Mouse (Mus musculus) kidney, embryonic 14.5 days (tissue): ENCODE results near the gene Gm7347. TPM values are rescaled to one million over a fixed set of nuclear protein-coding genes. Genes with fewer than 3 reads are reported as not detected.
"Not testable (repeated sequence)": the region's sequence is repeated elsewhere in the genome, so short reads cannot be mapped to it uniquely, and the experiment has no call there.

Experiments
- ATAC-seq: fragments of 200-750 bp; cut with Nextera tagmentation; 2 replicates; pipeline ENCODE4 v1.8.0; 2017; ENCODE audit warnings: moderate number of reproducible peaks, mild to moderate bottlenecking, moderate TSS enrichment, moderate library complexity; ENCODE audit not compliant: low FRiP score, low TSS enrichment
- H3K27ac ChIP-seq: fragments of 300-500 bp; sonication (generic); 2 replicates; pipeline ENCODE4 v1.5.1; 2014; ENCODE audit warnings: low read depth, mild to moderate bottlenecking, low read length, moderate library complexity, mixed read lengths
- H3K27me3 ChIP-seq: fragments of 300-500 bp; sonication (generic); 2 replicates; pipeline ENCODE4 v1.6.1; 2014; ENCODE audit warnings: mild to moderate bottlenecking, low read length; ENCODE audit not compliant: control insufficient read depth, insufficient read depth
- H3K36me3 ChIP-seq: fragments of 300-500 bp; sonication (generic); 2 replicates; pipeline ENCODE4 v1.6.1; 2014; ENCODE audit warnings: low read length, mixed read lengths; ENCODE audit not compliant: control insufficient read depth, insufficient read depth
- H3K4me1 ChIP-seq: fragments of 300-500 bp; sonication (generic); 2 replicates; pipeline ENCODE4 v1.6.1; 2014; ENCODE audit warnings: low read length, mixed read lengths; ENCODE audit not compliant: control insufficient read depth, insufficient read depth
- H3K4me2 ChIP-seq: fragments of 300-500 bp; sonication (generic); replicated peaks from 2 replicates; pipeline ENCODE4 v1.6.1; 2014; ENCODE audit warnings: low read depth, mild to moderate bottlenecking, low read length
- H3K4me3 ChIP-seq: fragments of 300-500 bp; sonication (generic); 2 replicates; pipeline ENCODE4 v1.5.1; 2014; ENCODE audit warnings: mild to moderate bottlenecking, low read length
- H3K9ac ChIP-seq: fragments of 300-500 bp; sonication (generic); 2 replicates; pipeline ENCODE4 v1.6.1; 2014; ENCODE audit warnings: low read depth, mild to moderate bottlenecking, low read length, moderate library complexity
- H3K9me3 ChIP-seq: fragments of 300-500 bp; sonication (generic); 2 replicates; pipeline ENCODE4 v1.6.1; 2016; ENCODE audit warnings: low read length; ENCODE audit not compliant: control insufficient read depth
- WGBS: fragments of 180-500 bp; shearing (Covaris S2); extraction: QIAGEN DNeasy Blood & Tissue Kit; methylation state at CpG from one replicate; pipeline ENCODE4 v1.1.7; 2014; 5-methylcytosine and 5-hydroxymethylcytosine counted together
- polyA plus RNA-seq: library from polyadenylated mRNA; unstranded; fragments of >200 nt; fragmentation: Nextera tagmentation; extraction: Ambion mirVana; gene quantifications from 2 replicates; pipeline ENCODE4 v1.2.1, GENCODE M21; 2014

Gm7347 gene
- polyA plus RNA-seq, 1 experiment from 2014 or later = not detected

DNA sequence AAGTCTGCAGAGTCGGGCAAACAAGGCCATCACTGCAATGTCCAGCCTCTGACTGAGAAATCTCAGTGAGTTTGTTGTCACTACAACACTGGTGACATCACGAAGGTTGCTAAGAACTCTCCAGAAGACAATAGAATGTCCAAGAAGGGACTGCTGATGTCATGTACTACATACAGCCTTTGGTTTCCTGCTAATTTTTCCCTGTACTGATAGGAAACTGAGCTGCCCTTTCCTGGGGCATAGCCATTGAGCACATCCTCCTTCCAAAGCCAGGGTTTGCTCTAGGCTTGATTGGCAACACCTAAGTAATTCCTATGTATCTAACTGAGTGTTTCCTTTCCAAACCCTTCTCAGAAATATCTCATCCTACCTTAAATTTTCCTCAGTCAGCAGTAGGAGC lies 53.7 kb downstream of the Gm7347 start, which contains the start of gene Gm1979:
Gene Gm1979 (minus strand): TSS at position 101 of the 400 bp plus-strand sequence.
- not testable (repeated sequence) for H3K4me3 ChIP-seq, H3K27me3 ChIP-seq, H3K9me3 ChIP-seq, ATAC-seq, H3K9ac ChIP-seq, H3K27ac ChIP-seq, H3K4me2 ChIP-seq, H3K36me3 ChIP-seq, H3K4me1 ChIP-seq
- WGBS = 100% methylated on average over 1 of the region's 2 CpGs

Other genes with a start within 250 kb of the Gm7347 start
- not detected in 2 replicates for gene Gm21663, start 116.2 kb downstream of the Gm7347 start, polyA plus RNA-seq
- 0.11 and 0.21 TPM in 2 replicates for gene Gm21671, start 104.2 kb downstream of the Gm7347 start, polyA plus RNA-seq
- gene Gm21680, start 85.9 kb downstream of the Gm7347 start, polyA plus RNA-seq = 0.09 TPM in 1 of 2 replicates, not detected in the other
- 0.07 and 0.23 TPM in 2 replicates for gene Gm21698, start 69.9 kb downstream of the Gm7347 start, polyA plus RNA-seq
- gene Gm1979, start 53.8 kb downstream of the Gm7347 start, polyA plus RNA-seq = 0.20 TPM in 1 of 2 replicates, not detected in the other
- gene Gm5862, start 35.7 kb downstream of the Gm7347 start, polyA plus RNA-seq = not detected in 2 replicates
- gene Speer4a, start 19.0 kb downstream of the Gm7347 start, polyA plus RNA-seq = 0.10 TPM in 1 of 2 replicates, not detected in the other
- not detected in 2 replicates for gene Gm10471, start 30.7 kb upstream of the Gm7347 start, polyA plus RNA-seq
- gene 5031410I06Rik, start 46.8 kb upstream of the Gm7347 start, polyA plus RNA-seq = 0.10 TPM in 1 of 2 replicates, not detected in the other
- gene Gm10220, start 62.8 kb upstream of the Gm7347 start, polyA plus RNA-seq = 0.09 TPM in 2 replicates
- not detected in 2 replicates for gene Gm7361, start 199.1 kb upstream of the Gm7347 start, polyA plus RNA-seq